Comparison of ENCODE assay signal across 14 mouse cellular contexts in the genomic region with DNA sequence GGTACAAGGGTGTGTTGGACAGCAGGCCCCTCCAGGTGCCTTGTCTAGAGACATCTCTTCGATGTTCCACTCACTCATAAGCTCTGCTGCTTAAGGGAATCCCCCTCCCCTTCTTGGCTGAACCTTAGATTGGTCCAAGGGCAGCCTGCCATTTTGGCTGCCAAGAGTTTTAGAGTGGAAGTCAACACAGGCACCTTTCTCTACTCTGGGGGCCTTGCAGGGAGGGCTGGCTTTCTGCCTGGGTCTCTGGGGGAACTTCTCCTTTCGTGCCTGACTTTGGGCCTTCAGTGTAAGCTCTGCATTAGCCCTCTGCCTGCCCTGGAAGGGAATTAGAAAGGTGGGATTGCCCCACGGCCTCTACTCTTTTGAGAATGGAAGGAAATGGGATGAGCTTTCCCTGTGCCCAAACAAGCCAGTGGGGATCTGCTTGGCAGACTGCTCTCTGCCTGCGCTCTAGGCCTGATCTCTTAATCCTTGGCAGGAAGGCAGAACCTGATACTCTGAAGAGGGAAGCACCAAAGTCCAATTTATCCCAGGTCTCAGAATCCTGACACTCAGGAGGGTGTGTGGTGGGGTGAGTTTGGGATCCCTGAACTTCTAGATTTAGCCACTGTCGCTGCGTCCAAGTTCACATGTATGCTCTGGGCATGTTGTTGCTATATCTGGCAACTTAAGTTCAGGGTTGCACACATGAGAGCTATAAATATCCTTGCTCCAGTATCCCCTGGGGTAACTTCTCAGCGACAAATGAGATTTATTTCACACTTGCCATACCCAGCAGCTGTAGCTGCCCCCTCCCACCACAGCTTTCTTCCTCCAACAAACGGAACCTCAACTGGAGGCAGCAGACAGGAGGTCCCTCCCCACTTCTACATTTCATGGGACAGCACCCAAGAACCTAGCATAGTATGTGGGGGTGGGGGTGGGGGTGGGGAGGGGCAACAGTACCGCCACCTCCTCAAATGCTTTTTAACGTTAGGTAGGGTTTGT. TPM values are rescaled to one million over a fixed set of nuclear protein-coding genes. Genes with fewer than 3 reads are reported as not detected.
DNase-seq lines count a peak whose midpoint lies in the region; ATAC-seq and TF ChIP-seq lines count a peak whose summit lies in the region.
"Had no signal": no experiment of that assay in that cellular context is flagged by ENCODE, and none has a peak within 500 bp of the region (broad histone marks: within the 10 kb centered on the region; RNA-seq: fewer than 3 reads in every experiment).

No protein-coding gene starts in this region.

- no peaks in the 10 kb centered on the region for H3K27me3 ChIP-seq in heart, embryonic 10.5 days (ENCODE audit: insufficient read depth, poor library complexity, severe bottlenecking)
- no peaks in the 10 kb centered on the region for H3K27me3 ChIP-seq in embryonic facial prominence, embryonic 14.5 days (replicated peaks; ENCODE audit: control insufficient read depth, insufficient read depth, low read length)
- H3K27me3 ChIP-seq in limb, embryonic 14.5 days (ENCODE audit: control insufficient read depth, insufficient read depth, low read length), result no peaks in the 10 kb centered on the region
- H3K27me3 ChIP-seq in hindbrain, embryonic 12.5 days, result no peaks in the 10 kb centered on the region
- H3K27me3 ChIP-seq: limb, embryonic 13.5 days had no signal

- ATAC-seq in embryonic facial prominence, embryonic 14.5 days (ENCODE audit: low read depth), result no peak
- ATAC-seq in limb, embryonic 14.5 days (ENCODE audit: low FRiP score, low read depth), result no peak
- ATAC-seq in hindbrain, embryonic 12.5 days (ENCODE audit: low FRiP score), result no peak

- no peak overlapping the region for H3K9ac ChIP-seq in embryonic facial prominence, embryonic 14.5 days (ENCODE audit: low read depth, low read length)
- H3K9ac ChIP-seq in limb, embryonic 14.5 days (ENCODE audit: low read depth, low read length, severe bottlenecking), result no peak overlapping the region
- H3K9ac ChIP-seq in hindbrain, embryonic 12.5 days, result no peak overlapping the region
- H3K9ac ChIP-seq: limb, embryonic 13.5 days had no signal

- H3K27ac ChIP-seq in heart, embryonic 10.5 days, result peak overlapping the region; percentile 74
- H3K27ac ChIP-seq in embryonic facial prominence, embryonic 14.5 days (replicated peaks; ENCODE audit: low read depth, low read length), result peak overlapping the region; percentile 48
- H3K27ac ChIP-seq in limb, embryonic 14.5 days (replicated peaks; ENCODE audit: low read depth, low read length), result no peak overlapping the region
- H3K27ac ChIP-seq in hindbrain, embryonic 12.5 days, result no peak overlapping the region
- H3K27ac ChIP-seq: limb, embryonic 13.5 days had no signal

- no peak for DNase-seq in heart, embryonic 10.5 days (ENCODE audit: low spot score)
- DNase-seq in heart, postnatal 4 days, result no peak
- DNase-seq in right cerebral cortex, postnatal 4 days, result peak; percentile 33
- no peak for DNase-seq in right cerebral cortex, postnatal 25 days
- peak; percentile 50 for DNase-seq in embryonic facial prominence, embryonic 14.5 days (ENCODE audit: low spot score)
- peak; percentile 16 for DNase-seq in limb, embryonic 14.5 days (ENCODE audit: low spot score)
- DNase-seq in c-Kit-positive CD71-positive TER-119-positive erythroid progenitor cells, embryonic 14.5 days (ENCODE audit: low spot score), result no peak
- DNase-seq: kidney, postnatal 36 days; lung, postnatal 14 days; right cerebral cortex, postnatal 14 days had no signal

- peak overlapping the region; percentile 25; the same call in 1 of the 2 replicates for H3K4me3 ChIP-seq in heart, embryonic 10.5 days
- H3K4me3 ChIP-seq in embryonic facial prominence, embryonic 14.5 days (ENCODE audit: low read depth, low read length), result no peak overlapping the region
- H3K4me3 ChIP-seq in limb, embryonic 14.5 days (replicated peaks; ENCODE audit: low read length), result no peak overlapping the region
- no peak overlapping the region for H3K4me3 ChIP-seq in hindbrain, embryonic 12.5 days
- H3K4me3 ChIP-seq: limb, embryonic 13.5 days had no signal

- TF ChIP-seq POLR2A in limb, embryonic 14.5 days (IDR thresholded peaks at IDR 0.05; ENCODE audit: borderline replicate concordance, extremely low read depth, insufficient read depth, insufficient read length), result no peak

- WGBS in heart, embryonic 10.5 days, result 70% methylated on average over 10 of the region's 10 CpGs
- 80% methylated on average over 10 of the region's 10 CpGs for WGBS in embryonic facial prominence, embryonic 14.5 days
- WGBS in limb, embryonic 14.5 days, result 67% methylated on average over 10 of the region's 10 CpGs
- 87% methylated on average over 10 of the region's 10 CpGs for WGBS in hindbrain, embryonic 12.5 days

- H3K9me3 ChIP-seq in heart, embryonic 10.5 days, result no peaks in the 10 kb centered on the region
- H3K9me3 ChIP-seq in embryonic facial prominence, embryonic 14.5 days (ENCODE audit: control insufficient read depth, low read length), result no peaks in the 10 kb centered on the region
- H3K9me3 ChIP-seq in limb, embryonic 14.5 days (ENCODE audit: control insufficient read depth, low read length), result no peaks in the 10 kb centered on the region
- no peaks in the 10 kb centered on the region for H3K9me3 ChIP-seq in hindbrain, embryonic 12.5 days (replicated peaks)
- H3K9me3 ChIP-seq: limb, embryonic 13.5 days had no signal

- H3K4me1 ChIP-seq in heart, embryonic 10.5 days, result peaks cover 50% of the 10 kb centered on the region
- H3K4me1 ChIP-seq in embryonic facial prominence, embryonic 14.5 days (ENCODE audit: control insufficient read depth, insufficient read depth, low read length), result peaks cover 25% of the 10 kb centered on the region
- H3K4me1 ChIP-seq in limb, embryonic 14.5 days (ENCODE audit: control insufficient read depth, insufficient read depth, low read length), result peaks cover 18% of the 10 kb centered on the region
- peaks cover 26% of the 10 kb centered on the region for H3K4me1 ChIP-seq in hindbrain, embryonic 12.5 days

- peaks cover 39% of the 10 kb centered on the region for H3K36me3 ChIP-seq in heart, embryonic 10.5 days
- peaks cover 12% of the 10 kb centered on the region for H3K36me3 ChIP-seq in embryonic facial prominence, embryonic 14.5 days (ENCODE audit: control insufficient read depth, insufficient read depth, low read length)
- peaks cover 36% of the 10 kb centered on the region for H3K36me3 ChIP-seq in limb, embryonic 14.5 days (ENCODE audit: control insufficient read depth, insufficient read depth, low read length)
- no peaks in the 10 kb centered on the region for H3K36me3 ChIP-seq in hindbrain, embryonic 12.5 days

- H3K4me2 ChIP-seq in embryonic facial prominence, embryonic 14.5 days (ENCODE audit: low read depth, low read length), result no peak overlapping the region
- no peak overlapping the region for H3K4me2 ChIP-seq in limb, embryonic 14.5 days (replicated peaks; ENCODE audit: low read depth, low read length, severe bottlenecking)
- H3K4me2 ChIP-seq in hindbrain, embryonic 12.5 days (replicated peaks), result no peak overlapping the region
- H3K4me2 ChIP-seq: limb, embryonic 13.5 days had no signal

RNA-seq across cellular contexts. Expression of a gene that starts 4.9 kb away (rescaled TPM):
- polyA plus RNA-seq in heart, embryonic 10.5 days (2016; fragmentation: Nextera tagmentation; extraction: Ambion mirVana), result 15.5 and 15.9 TPM in 2 replicates
- total RNA-seq in heart, postnatal 4 days (2021), result 100 to 1,000 TPM; 117 to 133 TPM
- 36.9 and 37.8 TPM in 2 replicates for polyA plus RNA-seq in embryonic facial prominence, embryonic 14.5 days (2014; fragmentation: Nextera tagmentation; extraction: Ambion mirVana)
- 61.5 and 67.4 TPM in 2 replicates for polyA plus RNA-seq in limb, embryonic 14.5 days (2012; rRNA removed)
- 35.3 and 35.4 TPM in 2 replicates for polyA plus RNA-seq in limb, embryonic 14.5 days (2014; fragmentation: Nextera tagmentation; extraction: Ambion mirVana)
- 16.3 and 19.2 TPM in 2 replicates for polyA plus RNA-seq in hindbrain, embryonic 12.5 days (2016; fragmentation: Nextera tagmentation; extraction: Ambion mirVana)

RNA-seq across cellular contexts. Expression of a gene that starts 20.1 kb away (rescaled TPM):
- polyA plus RNA-seq in heart, embryonic 10.5 days (2016; fragmentation: Nextera tagmentation; extraction: Ambion mirVana), result not detected in 2 replicates
- not detected for total RNA-seq in heart, postnatal 4 days (2021)
- not detected in 2 replicates for polyA plus RNA-seq in embryonic facial prominence, embryonic 14.5 days (2014; fragmentation: Nextera tagmentation; extraction: Ambion mirVana)
- polyA plus RNA-seq in limb, embryonic 14.5 days (2012; rRNA removed), result not detected in 2 replicates
- polyA plus RNA-seq in limb, embryonic 14.5 days (2014; fragmentation: Nextera tagmentation; extraction: Ambion mirVana), result not detected in 2 replicates
- not detected in 2 replicates for polyA plus RNA-seq in hindbrain, embryonic 12.5 days (2016; fragmentation: Nextera tagmentation; extraction: Ambion mirVana)
- total RNA-seq: ES-E14; gastrocnemius, postnatal 4 days had no signal
- polyA plus RNA-seq: limb, embryonic 13.5 days had no signal

RNA-seq across cellular contexts. Expression of a gene that starts 50.7 kb away (rescaled TPM):
- not detected in 2 replicates for polyA plus RNA-seq in heart, embryonic 10.5 days (2016; fragmentation: Nextera tagmentation; extraction: Ambion mirVana)
- total RNA-seq in heart, postnatal 4 days (2021), result not detected
- polyA plus RNA-seq in embryonic facial prominence, embryonic 14.5 days (2014; fragmentation: Nextera tagmentation; extraction: Ambion mirVana), result not detected in 2 replicates
- polyA plus RNA-seq in limb, embryonic 14.5 days (2012; rRNA removed), result not detected in 2 replicates
- polyA plus RNA-seq in limb, embryonic 14.5 days (2014; fragmentation: Nextera tagmentation; extraction: Ambion mirVana), result not detected in 2 replicates
- not detected in 2 replicates for polyA plus RNA-seq in hindbrain, embryonic 12.5 days (2016; fragmentation: Nextera tagmentation; extraction: Ambion mirVana)
- total RNA-seq: ES-E14; gastrocnemius, postnatal 4 days had no signal
- polyA plus RNA-seq: limb, embryonic 13.5 days had no signal

RNA-seq across cellular contexts. Expression of a gene that starts 57.4 kb away (rescaled TPM):
- 25.5 and 32.2 TPM in 2 replicates for polyA plus RNA-seq in heart, embryonic 10.5 days (2016; fragmentation: Nextera tagmentation; extraction: Ambion mirVana)
- total RNA-seq in heart, postnatal 4 days (2021), result 1 to 10 TPM; 5.5 to 6.8 TPM
- 25.3 and 26.0 TPM in 2 replicates for polyA plus RNA-seq in embryonic facial prominence, embryonic 14.5 days (2014; fragmentation: Nextera tagmentation; extraction: Ambion mirVana)
- 21.6 and 23.5 TPM in 2 replicates for polyA plus RNA-seq in limb, embryonic 14.5 days (2012; rRNA removed)
- 30.5 and 32.9 TPM in 2 replicates for polyA plus RNA-seq in limb, embryonic 14.5 days (2014; fragmentation: Nextera tagmentation; extraction: Ambion mirVana)
- 30.9 and 32.6 TPM in 2 replicates for polyA plus RNA-seq in hindbrain, embryonic 12.5 days (2016; fragmentation: Nextera tagmentation; extraction: Ambion mirVana)

RNA-seq across cellular contexts. Expression of a gene that starts 57.5 kb away (rescaled TPM):
- 113 and 115 TPM in 2 replicates for polyA plus RNA-seq in heart, embryonic 10.5 days (2016; fragmentation: Nextera tagmentation; extraction: Ambion mirVana)
- total RNA-seq in heart, postnatal 4 days (2021), result 10 to 100 TPM; 46.6 to 48.8 TPM
- 111 and 118 TPM in 2 replicates for polyA plus RNA-seq in embryonic facial prominence, embryonic 14.5 days (2014; fragmentation: Nextera tagmentation; extraction: Ambion mirVana)
- 36.0 and 42.1 TPM in 2 replicates for polyA plus RNA-seq in limb, embryonic 14.5 days (2012; rRNA removed)
- 126 and 132 TPM in 2 replicates for polyA plus RNA-seq in limb, embryonic 14.5 days (2014; fragmentation: Nextera tagmentation; extraction: Ambion mirVana)
- 188 and 190 TPM in 2 replicates for polyA plus RNA-seq in hindbrain, embryonic 12.5 days (2016; fragmentation: Nextera tagmentation; extraction: Ambion mirVana)

Comparison
In these comparisons a context has a peak if more than half of its experiments do, and no peak if none do; other contexts are left out.
1. DNase-seq: peak in right cerebral cortex, postnatal 4 days (single experiment), embryonic facial prominence, embryonic 14.5 days (single experiment) and limb, embryonic 14.5 days (single experiment); none in heart, embryonic 10.5 days (single experiment), heart, postnatal 4 days (single experiment), right cerebral cortex, postnatal 25 days (single experiment) and c-Kit-positive CD71-positive TER-119-positive erythroid progenitor cells, embryonic 14.5 days (single experiment).
2. H3K27ac ChIP-seq: peak in heart, embryonic 10.5 days (single experiment) and embryonic facial prominence, embryonic 14.5 days (single experiment); none in limb, embryonic 14.5 days (single experiment) and hindbrain, embryonic 12.5 days (single experiment).